8 mouse cellular contexts compared by ENCODE assay signal in genomic region chr15:103340786-103341185, GRCm38 (mm10). TPM values are rescaled to one million over a fixed set of nuclear protein-coding genes. Genes with fewer than 3 reads are reported as not detected.
DNase-seq lines count a peak whose midpoint lies in the region; ATAC-seq and TF ChIP-seq lines count a peak whose summit lies in the region.

No protein-coding gene starts in this region.

- TF ChIP-seq CTCF in liver, postnatal 0 days (IDR thresholded peaks at IDR 0.05; ENCODE audit: low read depth), result peak; percentile 40; the same call in 1 of the 2 replicates

- no peak overlapping the region for H3K4me2 ChIP-seq in forebrain, embryonic 14.5 days (ENCODE audit: low read length)
- peak overlapping the region; percentile 94; the same call in 1 of the 2 replicates for H3K4me2 ChIP-seq in liver, postnatal 0 days (ENCODE audit: low read depth, low read length)

- H3K4me3 ChIP-seq in forebrain, embryonic 10.5 days, result peak overlapping the region; percentile 74
- H3K4me3 ChIP-seq in forebrain, embryonic 14.5 days (ENCODE audit: low read depth, low read length), result no peak overlapping the region
- H3K4me3 ChIP-seq in liver, postnatal 0 days (ENCODE audit: low read depth, low read length), result no peak overlapping the region

- peaks cover 64% of the 10 kb centered on the region for H3K27me3 ChIP-seq in forebrain, embryonic 10.5 days (ENCODE audit: poor library complexity, severe bottlenecking)
- peaks cover 23% of the 10 kb centered on the region for H3K27me3 ChIP-seq in forebrain, embryonic 14.5 days (replicated peaks; ENCODE audit: control insufficient read depth, insufficient read depth, low read length)
- peaks cover 32% of the 10 kb centered on the region for H3K27me3 ChIP-seq in liver, postnatal 0 days (ENCODE audit: insufficient read depth, low read length)

- H3K9ac ChIP-seq in forebrain, embryonic 14.5 days (ENCODE audit: low read length), result no peak overlapping the region
- H3K9ac ChIP-seq in liver, postnatal 0 days (replicated peaks), result no peak overlapping the region

- ATAC-seq in forebrain, embryonic 14.5 days, result no peak
- no peak for ATAC-seq in liver, postnatal 0 days

- H3K4me1 ChIP-seq in forebrain, embryonic 10.5 days, result peaks cover 67% of the 10 kb centered on the region
- H3K4me1 ChIP-seq in forebrain, embryonic 14.5 days (ENCODE audit: control insufficient read depth, insufficient read depth, low read length), result peaks cover 4% of the 10 kb centered on the region; the same call in 1 of the 2 replicates
- H3K4me1 ChIP-seq in liver, postnatal 0 days (ENCODE audit: insufficient read depth), result peaks cover 21% of the 10 kb centered on the region

- WGBS in forebrain, embryonic 10.5 days, result 27% methylated on average over 4 of the region's 4 CpGs
- 24% methylated on average over 4 of the region's 4 CpGs for WGBS in forebrain, embryonic 14.5 days
- 27% methylated on average over 4 of the region's 4 CpGs for WGBS in liver, postnatal 0 days (ENCODE audit: insufficient replicate concordance)

- H3K27ac ChIP-seq in forebrain, embryonic 10.5 days, result no peak overlapping the region
- no peak overlapping the region for H3K27ac ChIP-seq in forebrain, embryonic 14.5 days (ENCODE audit: low read depth, low read length)
- H3K27ac ChIP-seq in liver, postnatal 0 days (ENCODE audit: low read depth), result no peak overlapping the region

- DNase-seq in forebrain, embryonic 10.5 days (ENCODE audit: extremely low spot score, low spot score), result no peak
- no peak for DNase-seq in forebrain, embryonic 14.5 days (ENCODE audit: low spot score)
- peak; percentile 37 for DNase-seq in thymus, postnatal 4 days
- no peak for DNase-seq in thymus, postnatal 25 days
- DNase-seq in liver, postnatal 0 days, result no peak
- no peak for DNase-seq in adrenal gland, adult 18-20 months (ENCODE audit: low spot score in 2 of 2)
- DNase-seq in frontal cortex, postnatal 36 days (ENCODE audit: low spot score in 2 of 2), result no peak
- DNase-seq in adrenal gland, postnatal 25 days, result no peak

- no peaks in the 10 kb centered on the region for H3K9me3 ChIP-seq in forebrain, embryonic 10.5 days
- no peaks in the 10 kb centered on the region for H3K9me3 ChIP-seq in forebrain, embryonic 14.5 days (replicated peaks; ENCODE audit: control insufficient read depth, low read length)
- no peaks in the 10 kb centered on the region for H3K9me3 ChIP-seq in liver, postnatal 0 days (ENCODE audit: low read length)

- peaks cover 23% of the 10 kb centered on the region for H3K36me3 ChIP-seq in forebrain, embryonic 10.5 days (replicated peaks)
- H3K36me3 ChIP-seq in forebrain, embryonic 14.5 days (ENCODE audit: control insufficient read depth, insufficient read depth, low read length), result 0 out of 2 replicates have a peak, but pooled peaks cover 3% of the 10 kb centered on the region
- H3K36me3 ChIP-seq in liver, postnatal 0 days (replicated peaks; ENCODE audit: insufficient read depth, low read length), result peaks cover 19% of the 10 kb centered on the region

- TF ChIP-seq EP300 in liver, postnatal 0 days (IDR thresholded peaks at IDR 0.05; ENCODE audit: low read depth), result no peak

RNA-seq across cellular contexts. Expression of gene Zfp385a, which starts 0.9 kb away (rescaled TPM):
- 23.1 and 23.6 TPM in 2 replicates for polyA plus RNA-seq in forebrain, embryonic 10.5 days (2016; fragmentation: Nextera tagmentation; extraction: Ambion mirVana)
- 11.7 and 13.9 TPM in 2 replicates for polyA plus RNA-seq in forebrain, embryonic 14.5 days (2014; fragmentation: Nextera tagmentation; extraction: Ambion mirVana)
- polyA plus RNA-seq in liver, postnatal 0 days (2015; fragmentation: Nextera tagmentation; extraction: Ambion mirVana), result 10.1 TPM in 2 replicates
- 10 to 100 TPM; 12.4 to 16.9 TPM for total RNA-seq in adrenal gland, adult 18-20 months (2021)
- 8.8 and 9.1 TPM in 2 replicates for total RNA-seq in adrenal gland, postnatal 25 days (2021)

RNA-seq across cellular contexts. Expression of gene Itga5, which starts 25.8 kb away (rescaled TPM):
- 22.8 and 25.6 TPM in 2 replicates for polyA plus RNA-seq in forebrain, embryonic 10.5 days (2016; fragmentation: Nextera tagmentation; extraction: Ambion mirVana)
- 5.3 and 7.7 TPM in 2 replicates for polyA plus RNA-seq in forebrain, embryonic 14.5 days (2014; fragmentation: Nextera tagmentation; extraction: Ambion mirVana)
- polyA plus RNA-seq in liver, postnatal 0 days (2015; fragmentation: Nextera tagmentation; extraction: Ambion mirVana), result 15.6 and 16.0 TPM in 2 replicates
- total RNA-seq in adrenal gland, adult 18-20 months (2021), result 10 to 100 TPM; 27.1 to 31.7 TPM
- total RNA-seq in adrenal gland, postnatal 25 days (2021), result 35.5 and 45.9 TPM in 2 replicates

RNA-seq across cellular contexts. Expression of gene Gpr84, which starts 30.4 kb away (rescaled TPM):
- polyA plus RNA-seq in forebrain, embryonic 10.5 days (2016; fragmentation: Nextera tagmentation; extraction: Ambion mirVana), result 0.14 and 0.36 TPM in 2 replicates
- polyA plus RNA-seq in forebrain, embryonic 14.5 days (2014; fragmentation: Nextera tagmentation; extraction: Ambion mirVana), result 0.39 and 0.47 TPM in 2 replicates
- polyA plus RNA-seq in liver, postnatal 0 days (2015; fragmentation: Nextera tagmentation; extraction: Ambion mirVana), result 1.1 and 1.8 TPM in 2 replicates
- total RNA-seq in adrenal gland, adult 18-20 months (2021), result not detected
- not detected in 2 replicates for total RNA-seq in adrenal gland, postnatal 25 days (2021)
